Mouse (Mus musculus) neural tube, embryonic 12.5 days (tissue): ENCODE data around the gene Hcn2. TPM values are rescaled to one million over a fixed set of nuclear protein-coding genes. Genes with fewer than 3 reads are reported as not detected.

ENCODE experiments used
- ATAC-seq: fragments of 200-750 bp; cut with Nextera tagmentation; 2 replicates; pipeline ENCODE4 v1.8.0; 2017; ENCODE audit warnings: low read depth, mild to moderate bottlenecking, moderate TSS enrichment, moderate library complexity; ENCODE audit not compliant: low FRiP score
- H3K27ac ChIP-seq: fragments of 300-500 bp; sonication (generic); 2 replicates; pipeline ENCODE4 v1.5.1; 2016
- H3K27me3 ChIP-seq: fragments of 300-500 bp; sonication (generic); replicated peaks from 2 replicates; pipeline ENCODE4 v1.6.1; 2016; ENCODE audit warnings: mild to moderate bottlenecking
- H3K36me3 ChIP-seq: fragments of 300-500 bp; sonication (generic); 2 replicates; pipeline ENCODE4 v1.6.1; 2016; ENCODE audit warnings: mild to moderate bottlenecking
- H3K4me1 ChIP-seq: fragments of 300-500 bp; sonication (generic); 2 replicates; pipeline ENCODE4 v1.6.1; 2016
- H3K4me2 ChIP-seq: fragments of 300-500 bp; sonication (generic); replicated peaks from 2 replicates; pipeline ENCODE4 v1.6.1; 2016; ENCODE audit warnings: mild to moderate bottlenecking
- H3K4me3 ChIP-seq: fragments of 300-500 bp; sonication (generic); 2 replicates; pipeline ENCODE4 v1.5.1; 2016
- H3K9ac ChIP-seq: fragments of 300-500 bp; sonication (generic); 2 replicates; pipeline ENCODE4 v1.6.1; 2016; ENCODE audit warnings: mild to moderate bottlenecking
- H3K9me3 ChIP-seq: fragments of 300-500 bp; sonication (generic); 2 replicates; pipeline ENCODE4 v1.6.1; 2016; ENCODE audit warnings: mild to moderate bottlenecking
- WGBS: fragments of 180-500 bp; shearing (Covaris S2); methylation state at CpG from one replicate; pipeline ENCODE4 v1.1.7; 2016; 5-methylcytosine and 5-hydroxymethylcytosine counted together
- polyA plus RNA-seq: library from polyadenylated mRNA; unstranded; fragments of >200 nt; fragmentation: Nextera tagmentation; extraction: Ambion mirVana; gene quantifications from 2 replicates; pipeline ENCODE4 v1.2.1, GENCODE M21; 2016

The Hcn2 gene
- polyA plus RNA-seq, 1 experiment from 2014 or later, result 0.61 TPM

DNA sequence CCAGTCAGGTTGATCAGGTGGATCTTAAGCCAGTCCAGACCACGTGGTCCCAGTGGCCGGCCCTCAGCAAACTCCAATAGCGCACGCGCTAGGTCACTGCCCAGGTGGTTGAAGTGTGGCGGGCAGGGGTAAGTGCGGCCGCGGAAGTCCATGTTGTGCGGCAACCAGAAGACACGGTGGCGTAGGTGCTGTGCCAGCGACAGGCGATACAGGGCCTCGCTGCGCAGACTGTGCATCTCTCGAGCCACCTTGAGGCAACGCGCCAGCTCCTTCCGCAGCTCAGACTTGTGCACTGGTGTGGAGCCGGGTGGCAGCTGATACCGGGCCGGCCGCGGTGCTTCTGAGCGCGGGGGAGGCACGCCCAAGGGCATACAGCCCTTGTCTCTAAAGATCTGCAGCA is 22.8 kb downstream of the Hcn2 start:
- H3K4me1 ChIP-seq, result no peaks in the 10 kb centered on the region
- H3K36me3 ChIP-seq, result peaks cover 97% of the 10 kb centered on the region
- peaks cover 53% of the 10 kb centered on the region for H3K9me3 ChIP-seq
- WGBS, result 95% methylated on average over 28 of the region's 28 CpGs
- H3K27ac ChIP-seq, result no peak overlapping the region
- H3K9ac ChIP-seq, result no peak overlapping the region
- ATAC-seq, result no peak
- H3K4me3 ChIP-seq, result no peak overlapping the region; the same call in 1 of the 2 replicates
- no peak overlapping the region for H3K4me2 ChIP-seq
- peaks cover 19% of the 10 kb centered on the region for H3K27me3 ChIP-seq

- Histone ChIP-seq H3K4me3 (no peak overlapping the region; the same call in 1 of the 2 replicates), H3K27me3 (peaks cover 9% of the 10 kb centered on the region), H3K4me1 (peaks cover 5% of the 10 kb centered on the region; the same call in 1 of the 2 replicates), H3K27ac (no peak overlapping the region), H3K4me2 (no peak overlapping the region), H3K9ac (no peak overlapping the region), H3K9me3 (peaks cover 45% of the 10 kb centered on the region), H3K36me3 (peaks cover 85% of the 10 kb centered on the region)
- ATAC-seq, result no peak
- WGBS, result 74% methylated on average over 11 of the region's 11 CpGs
Observed at GRCm38 (mm10) chr10:79740863-79741262, 24.4 kb downstream of the Hcn2 start.

GRCm38 (mm10) chr10:79743161-79743560 is 26.7 kb downstream of the Hcn2 start:
- ATAC-seq, result no peak
- Histone ChIP-seq H3K4me3 (no peak overlapping the region), H3K27me3 (no peaks in the 10 kb centered on the region), H3K27ac (no peak overlapping the region), H3K4me1 (peaks cover 7% of the 10 kb centered on the region; the same call in 1 of the 2 replicates), H3K36me3 (peaks cover 62% of the 10 kb centered on the region), H3K9ac (no peak overlapping the region), H3K9me3 (peaks cover 25% of the 10 kb centered on the region), H3K4me2 (no peak overlapping the region)
- 95% methylated on average over 11 of the region's 11 CpGs for WGBS

DNA sequence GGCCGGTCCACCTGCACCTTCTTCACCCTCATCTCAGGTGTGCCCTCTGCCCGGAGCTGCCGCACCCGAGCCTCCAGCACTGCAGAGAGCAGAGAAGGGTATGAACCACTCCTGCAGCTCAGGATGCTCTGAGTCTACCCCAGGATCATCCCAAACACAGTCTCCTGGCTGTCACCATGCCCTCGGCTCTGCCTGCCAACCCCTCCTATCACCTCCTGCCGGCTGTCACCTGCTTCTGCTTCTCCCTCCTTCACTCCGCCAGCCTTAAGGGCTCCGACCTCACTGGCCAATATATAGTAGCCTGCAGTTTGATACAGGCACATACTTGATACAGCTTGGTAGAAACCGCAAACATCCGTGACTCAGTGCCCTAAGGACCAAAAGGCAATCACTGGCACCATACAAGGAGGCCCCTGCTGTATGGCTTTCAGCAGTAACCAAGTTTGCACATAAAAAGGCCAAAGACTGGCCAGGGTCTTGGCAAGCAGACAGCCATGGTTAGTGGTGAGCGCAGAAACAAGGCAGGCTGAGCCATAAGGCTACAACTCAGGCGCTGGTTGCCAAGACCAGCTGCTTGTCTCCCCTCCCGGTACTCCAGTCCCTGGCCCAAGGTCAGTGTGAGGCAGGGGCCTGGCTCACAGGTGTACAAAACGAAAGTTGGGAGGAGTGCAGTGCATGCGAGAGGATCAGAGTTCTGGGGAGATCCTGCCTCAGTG is 27.4 kb downstream of the Hcn2 start:
- 93% methylated on average over 15 of the region's 15 CpGs for WGBS
- ATAC-seq, result no peak
- Histone ChIP-seq H3K27me3 (no peaks in the 10 kb centered on the region), H3K4me2 (no peak overlapping the region), H3K4me3 (no peak overlapping the region), H3K36me3 (peaks cover 56% of the 10 kb centered on the region), H3K9ac (no peak overlapping the region), H3K9me3 (peaks cover 19% of the 10 kb centered on the region), H3K27ac (no peak overlapping the region), H3K4me1 (peaks cover 7% of the 10 kb centered on the region; the same call in 1 of the 2 replicates)

DNA sequence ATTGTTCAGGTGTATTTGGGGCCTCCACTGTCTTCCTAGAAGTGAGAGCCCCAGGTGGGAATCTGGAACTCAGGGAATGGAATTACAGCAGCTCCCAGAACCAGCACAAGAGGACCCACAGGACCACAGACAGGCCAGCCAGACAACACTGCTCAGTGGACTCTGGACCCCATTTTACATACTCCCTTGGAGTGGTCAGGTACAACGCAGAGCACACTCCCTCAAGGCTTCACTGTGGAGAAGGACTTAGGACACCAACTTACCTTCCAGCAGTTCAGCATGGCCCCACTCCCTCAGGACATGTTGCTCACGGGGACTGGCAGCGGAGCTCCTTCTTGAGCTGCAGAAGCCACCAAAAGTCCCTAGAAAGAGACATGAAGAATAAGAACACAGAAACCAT is 29.0 kb downstream of the Hcn2 start:
- Histone ChIP-seq H3K27ac (no peak overlapping the region), H3K36me3 (peaks cover 40% of the 10 kb centered on the region), H3K9me3 (0 out of 2 replicates have a peak, but pooled peaks cover 3% of the 10 kb centered on the region), H3K4me2 (peak overlapping the region; percentile 63), H3K9ac (no peak overlapping the region), H3K4me1 (peaks cover 7% of the 10 kb centered on the region; the same call in 1 of the 2 replicates), H3K27me3 (no peaks in the 10 kb centered on the region), H3K4me3 (no peak overlapping the region)
- WGBS, result 96% methylated on average over 3 of the region's 3 CpGs
- ATAC-seq, result no peak

GRCm38 (mm10) chr10:79745898-79746773 is 29.7 kb downstream of the Hcn2 start, which contains the start of gene Polrmt:
Polrmt (minus strand) TSS chr10:79746581.
- WGBS, result 4% methylated on average over 38 of the region's 38 CpGs
- peaks cover 32% of the 10 kb centered on the region for H3K36me3 ChIP-seq

DNA sequence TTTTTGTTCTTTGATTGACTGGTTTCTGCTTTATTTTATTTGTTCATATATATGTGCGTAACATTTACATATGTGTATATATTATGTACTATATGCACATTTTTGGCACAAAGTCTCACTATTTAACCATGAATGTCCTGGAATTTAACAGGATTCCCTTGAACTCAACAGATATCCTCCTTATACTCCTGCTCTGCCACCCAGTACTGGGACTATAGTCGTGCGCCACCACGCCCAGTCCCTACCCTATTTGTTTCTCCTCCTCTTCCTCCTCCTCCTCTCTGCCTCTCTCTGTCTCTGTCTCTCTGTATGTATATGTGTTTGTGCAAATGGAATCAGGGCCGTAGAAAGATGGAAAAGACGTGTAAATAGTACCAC is 30.3 kb downstream of the Hcn2 start:
- WGBS, result 28% methylated on average over 6 of the region's 6 CpGs
- no peak overlapping the region for H3K27ac ChIP-seq
- peak; percentile 48 for ATAC-seq
- no peaks in the 10 kb centered on the region for H3K9me3 ChIP-seq
- peak overlapping the region; percentile 63 for H3K4me2 ChIP-seq
- no peak overlapping the region for H3K4me3 ChIP-seq
- peaks cover 26% of the 10 kb centered on the region for H3K36me3 ChIP-seq
- peaks cover 7% of the 10 kb centered on the region; the same call in 1 of the 2 replicates for H3K4me1 ChIP-seq
- H3K9ac ChIP-seq, result no peak overlapping the region
- no peaks in the 10 kb centered on the region for H3K27me3 ChIP-seq

More at GRCm38 (mm10) chr10:79745898-79746773, 29.7 kb downstream of the Hcn2 start, which contains the start of gene Polrmt:
- peak; percentile 95 for ATAC-seq
- H3K9ac ChIP-seq, result peak within 1 kb of the TSS; percentile 58
- H3K27me3 ChIP-seq, result no peaks in the 10 kb centered on the region
- H3K4me3 ChIP-seq, result peak within 1 kb of the TSS; percentile 53
- H3K4me1 ChIP-seq, result peaks cover 7% of the 10 kb centered on the region; the same call in 1 of the 2 replicates
- no peak within 1 kb of the TSS for H3K27ac ChIP-seq
- peak within 1 kb of the TSS; percentile 63 for H3K4me2 ChIP-seq
- H3K9me3 ChIP-seq, result no peaks in the 10 kb centered on the region

GRCm38 (mm10) chr10:79748496-79748895 is 32.1 kb downstream of the Hcn2 start:
- WGBS, result 81% methylated on average over 6 of the region's 6 CpGs
- Histone ChIP-seq H3K9me3 (no peaks in the 10 kb centered on the region), H3K36me3 (peaks cover 11% of the 10 kb centered on the region), H3K4me3 (no peak overlapping the region), H3K27ac (no peak overlapping the region), H3K4me2 (no peak overlapping the region), H3K27me3 (no peaks in the 10 kb centered on the region), H3K4me1 (peaks cover 7% of the 10 kb centered on the region; the same call in 1 of the 2 replicates), H3K9ac (no peak overlapping the region)
- ATAC-seq, result no peak

- WGBS, result 1% methylated on average over 36 of the region's 36 CpGs
- no peak within 1 kb of the TSS for H3K27ac ChIP-seq
Observed at GRCm38 (mm10) chr10:79754856-79755516, 38.6 kb downstream of the Hcn2 start, which contains the start of gene Fgf22. Fgf22 (plus strand) TSS chr10:79755076.

GRCm38 (mm10) chr10:79755854-79756253 is 39.4 kb downstream of the Hcn2 start:
- no peaks in the 10 kb centered on the region for H3K9me3 ChIP-seq
- H3K9ac ChIP-seq, result no peak overlapping the region
- H3K4me2 ChIP-seq, result no peak overlapping the region
- H3K4me1 ChIP-seq, result peaks cover 17% of the 10 kb centered on the region
- H3K36me3 ChIP-seq, result peaks cover 51% of the 10 kb centered on the region
- WGBS, result 77% methylated on average over 3 of the region's 3 CpGs
- no peak overlapping the region for H3K4me3 ChIP-seq
- H3K27me3 ChIP-seq, result no peaks in the 10 kb centered on the region
- no peak overlapping the region for H3K27ac ChIP-seq
- no peak for ATAC-seq

More at GRCm38 (mm10) chr10:79754856-79755516, 38.6 kb downstream of the Hcn2 start, which contains the start of gene Fgf22:
- H3K4me1 ChIP-seq, result peaks cover 17% of the 10 kb centered on the region
- H3K4me2 ChIP-seq, result peak within 1 kb of the TSS; percentile 83
- no peaks in the 10 kb centered on the region for H3K9me3 ChIP-seq
- peak; percentile 87 for ATAC-seq
- H3K36me3 ChIP-seq, result peaks cover 42% of the 10 kb centered on the region
- H3K9ac ChIP-seq, result peak within 1 kb of the TSS; percentile 49
- H3K4me3 ChIP-seq, result peak within 1 kb of the TSS; percentile 40
- no peaks in the 10 kb centered on the region for H3K27me3 ChIP-seq

DNA sequence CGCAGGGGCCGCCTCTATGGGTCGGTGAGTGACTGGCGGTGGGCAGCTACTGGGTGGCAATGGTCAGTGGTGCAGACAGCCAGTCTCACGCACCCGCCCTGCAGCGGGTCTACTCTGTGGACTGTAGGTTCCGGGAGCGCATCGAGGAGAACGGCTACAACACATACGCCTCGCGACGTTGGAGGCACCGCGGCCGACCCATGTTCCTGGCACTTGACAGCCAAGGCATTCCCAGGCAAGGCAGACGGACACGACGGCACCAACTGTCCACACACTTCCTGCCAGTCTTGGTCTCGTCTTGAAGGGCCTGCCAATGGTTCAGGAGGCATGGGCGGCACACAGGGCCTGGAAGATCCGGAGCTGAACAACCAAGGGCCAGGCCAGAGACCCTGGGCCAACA is 40.2 kb downstream of the Hcn2 start:
- Histone ChIP-seq H3K36me3 (peaks cover 59% of the 10 kb centered on the region), H3K9ac (no peak overlapping the region), H3K27ac (no peak overlapping the region), H3K4me3 (no peak overlapping the region), H3K4me2 (no peak overlapping the region), H3K9me3 (no peaks in the 10 kb centered on the region), H3K4me1 (peaks cover 17% of the 10 kb centered on the region), H3K27me3 (no peaks in the 10 kb centered on the region)
- ATAC-seq, result no peak
- WGBS, result 90% methylated on average over 24 of the region's 24 CpGs
